Mouse (Mus musculus) small intestine, adult 2 months (tissue): ENCODE measurements around the gene Zfp553. TPM values are rescaled to one million over a fixed set of nuclear protein-coding genes. Genes with fewer than 3 reads are reported as not detected.
"Not testable (repeated sequence)": the region's sequence is repeated elsewhere in the genome, so short reads cannot be mapped to it uniquely, and the experiment has no call there.

Experiments used
- H3K27ac ChIP-seq: fragments of 200-500 bp; 2 replicates; pipeline ENCODE4 v1.5.1; 2012; ENCODE audit warnings: low read depth, low read length, control low read depth, inconsistent platforms; ENCODE audit not compliant: insufficient read depth
- H3K27me3 ChIP-seq: fragments of 200-500 bp; 2 replicates; pipeline ENCODE4 v1.6.1; 2012; ENCODE audit warnings: mild to moderate bottlenecking, moderate library complexity, low read length, inconsistent platforms; ENCODE audit not compliant: control insufficient read depth, insufficient read depth
- H3K36me3 ChIP-seq: fragments of 200-500 bp; 2 replicates; pipeline ENCODE4 v1.6.1; 2012; ENCODE audit warnings: mild to moderate bottlenecking, low read length, control low read depth, inconsistent platforms; ENCODE audit not compliant: control insufficient read depth, insufficient read depth
- H3K4me1 ChIP-seq: fragments of 200-500 bp; 2 replicates; pipeline ENCODE4 v1.6.1; 2012; ENCODE audit warnings: low read length, inconsistent platforms, mixed read lengths; ENCODE audit not compliant: control insufficient read depth, insufficient read depth, insufficient read length
- H3K4me3 ChIP-seq: fragments of 200-500 bp; 2 replicates; pipeline ENCODE4 v1.5.1; 2012; ENCODE audit warnings: low read depth, mild to moderate bottlenecking, control low read depth, inconsistent platforms, low read length, moderate library complexity
- CTCF ChIP-seq: fragments of 200-500 bp; IDR thresholded peaks from 2 replicates; pipeline ENCODE4 v1.5.1; 2012; ENCODE audit warnings: low read depth, mild to moderate bottlenecking, control low read depth, inconsistent platforms, low read length, moderate library complexity, mixed read lengths; ENCODE audit not compliant: insufficient replicate concordance, insufficient read length; ENCODE audit errors: extremely low read depth
- POLR2A ChIP-seq: fragments of 200-500 bp; IDR thresholded peaks from 2 replicates; pipeline ENCODE4 v1.6.1; 2012; ENCODE audit warnings: low read depth, mild to moderate bottlenecking, control low read depth, inconsistent platforms, low read length, moderate library complexity
- WGBS: fragments of 180-500 bp; shearing (Covaris S2); methylation state at CpG from one replicate; pipeline ENCODE4 v1.1.7; 2018; 5-methylcytosine and 5-hydroxymethylcytosine counted together
- polyA plus RNA-seq: library from polyadenylated mRNA; depleted of rRNA; stranded (reverse); fragments of >200 nt; gene quantifications from 2 replicates; pipeline ENCODE4 v1.2.3, GENCODE M21; 2012

The Zfp553 gene
- polyA plus RNA-seq, 1 experiment: 8.1 TPM

- Histone ChIP-seq H3K4me3 (peak overlapping the region; percentile 99), H3K4me1 (peaks cover 3% of the 10 kb centered on the region; the same call in 1 of the 2 replicates), H3K27ac (no peak overlapping the region), H3K36me3 (peaks cover 19% of the 10 kb centered on the region), H3K27me3 (no peaks in the 10 kb centered on the region)
- TF ChIP-seq POLR2A (no peak), CTCF (no peak)
- 4% methylated on average over 9 of the region's 9 CpGs for WGBS
Measured at GRCm38 (mm10) chr7:127233765-127234164, 904 bp downstream of the Zfp553 start.

GRCm38 (mm10) chr7:127234777-127235176, 1.9 kb downstream of the Zfp553 start:
- H3K4me3 ChIP-seq: no peak overlapping the region
- TF ChIP-seq POLR2A: no peak
- no peak for TF ChIP-seq CTCF
- H3K4me1 ChIP-seq: peaks cover 3% of the 10 kb centered on the region; the same call in 1 of the 2 replicates
- no peak overlapping the region for H3K27ac ChIP-seq
- 80% methylated on average over 2 of the region's 2 CpGs for WGBS
- peaks cover 19% of the 10 kb centered on the region for H3K36me3 ChIP-seq
- H3K27me3 ChIP-seq: no peaks in the 10 kb centered on the region

- Histone ChIP-seq H3K27me3 (no peaks in the 10 kb centered on the region), H3K4me1 (peaks cover 4% of the 10 kb centered on the region; the same call in 1 of the 2 replicates), H3K27ac (peak overlapping the region; percentile 83), H3K4me3 (0 out of 2 replicates have a peak overlapping the region, but pooled peaks have one; percentile 93), H3K36me3 (no peaks in the 10 kb centered on the region)
- TF ChIP-seq CTCF: no peak
- TF ChIP-seq POLR2A: no peak
- WGBS: 29% methylated on average over 2 of the region's 2 CpGs
Measured at GRCm38 (mm10) chr7:127243361-127243867, 10.6 kb downstream of the Zfp553 start.

- peak within 1 kb of the TSS; percentile 83 for H3K27ac ChIP-seq
- TF ChIP-seq POLR2A (peak; percentile 74), CTCF (no peak)
- WGBS: 1% methylated on average over 56 of the region's 56 CpGs
Measured at GRCm38 (mm10) chr7:127243870-127244657, 11.2 kb downstream of the Zfp553 start, which contains the start of gene Zfp771. Gene Zfp771 (plus strand): TSS chr7:127244274.

GRCm38 (mm10) chr7:127244658-127245510, 12.0 kb downstream of the Zfp553 start:
- Histone ChIP-seq H3K36me3 (no peaks in the 10 kb centered on the region), H3K27me3 (no peaks in the 10 kb centered on the region), H3K27ac (peak overlapping the region; percentile 62), H3K4me1 (peaks cover 4% of the 10 kb centered on the region; the same call in 1 of the 2 replicates), H3K4me3 (peak overlapping the region; percentile 93)
- no peak for TF ChIP-seq POLR2A
- WGBS: 9% methylated on average over 32 of the region's 33 CpGs

More at GRCm38 (mm10) chr7:127243870-127244657, 11.2 kb downstream of the Zfp553 start, which contains the start of gene Zfp771:
- no peaks in the 10 kb centered on the region for H3K27me3 ChIP-seq
- H3K36me3 ChIP-seq: no peaks in the 10 kb centered on the region
- peaks cover 4% of the 10 kb centered on the region; the same call in 1 of the 2 replicates for H3K4me1 ChIP-seq
- peak within 1 kb of the TSS; percentile 93 for H3K4me3 ChIP-seq

- 92% methylated on average over 8 of the region's 8 CpGs for whole genome bisulfite sequencing
- H3K36me3 ChIP-seq, H3K4me3 ChIP-seq, H3K4me1 ChIP-seq, H3K27me3 ChIP-seq, H3K27ac ChIP-seq: not testable (repeated sequence)
Measured at GRCm38 (mm10) chr7:127250511-127250910, 17.6 kb downstream of the Zfp553 start.

GRCm38 (mm10) chr7:127252414-127252813, 19.6 kb downstream of the Zfp553 start:
- no peaks in the 10 kb centered on the region; the same call in 1 of the 2 replicates for H3K4me1 ChIP-seq
- H3K27ac ChIP-seq: no peak overlapping the region
- no peak overlapping the region for H3K4me3 ChIP-seq
- TF ChIP-seq POLR2A (no peak), CTCF (peak; percentile 50; the same call in 1 of the 2 replicates)
- 76% methylated on average over 2 of the region's 2 CpGs for WGBS
- no peaks in the 10 kb centered on the region for H3K27me3 ChIP-seq
- H3K36me3 ChIP-seq: no peaks in the 10 kb centered on the region; the same call in 1 of the 2 replicates
